Mouse (Mus musculus): ENCODE results near the gene Ksr2. TPM values are rescaled to one million over a fixed set of nuclear protein-coding genes. Genes with fewer than 3 reads are reported as not detected.

Ksr2 gene
- polyA plus RNA-seq, 1 experiment from 2014 or later: 1.4 TPM

GRCm38 (mm10) chr5:117541654-117542053 is 127.9 kb downstream of the Ksr2 start:
- H3K9me3 ChIP-seq (ENCODE audit: control insufficient read depth, low read length): no peaks in the 10 kb centered on the region
- H3K27ac ChIP-seq (ENCODE audit: low read depth, low read length): no peak overlapping the region
- 31% methylated on average over 8 of the region's 8 CpGs for WGBS
- no peak overlapping the region for H3K9ac ChIP-seq (ENCODE audit: low read length)
- H3K4me1 ChIP-seq (ENCODE audit: control insufficient read depth, insufficient read depth, low read length): no peaks in the 10 kb centered on the region
- no peak overlapping the region for H3K4me3 ChIP-seq (ENCODE audit: low read depth, low read length)
- DNase-seq (ENCODE audit: low spot score): peak; percentile 39
- H3K27me3 ChIP-seq (ENCODE audit: control insufficient read depth, insufficient read depth, low read length): no peaks in the 10 kb centered on the region
- ATAC-seq (ENCODE audit: insufficient read depth, low FRiP score, low TSS enrichment): no peak
- no peak overlapping the region for H3K4me2 ChIP-seq (ENCODE audit: low read depth)
- H3K36me3 ChIP-seq (ENCODE audit: control insufficient read depth, insufficient read depth, low read length): no peaks in the 10 kb centered on the region

DNA sequence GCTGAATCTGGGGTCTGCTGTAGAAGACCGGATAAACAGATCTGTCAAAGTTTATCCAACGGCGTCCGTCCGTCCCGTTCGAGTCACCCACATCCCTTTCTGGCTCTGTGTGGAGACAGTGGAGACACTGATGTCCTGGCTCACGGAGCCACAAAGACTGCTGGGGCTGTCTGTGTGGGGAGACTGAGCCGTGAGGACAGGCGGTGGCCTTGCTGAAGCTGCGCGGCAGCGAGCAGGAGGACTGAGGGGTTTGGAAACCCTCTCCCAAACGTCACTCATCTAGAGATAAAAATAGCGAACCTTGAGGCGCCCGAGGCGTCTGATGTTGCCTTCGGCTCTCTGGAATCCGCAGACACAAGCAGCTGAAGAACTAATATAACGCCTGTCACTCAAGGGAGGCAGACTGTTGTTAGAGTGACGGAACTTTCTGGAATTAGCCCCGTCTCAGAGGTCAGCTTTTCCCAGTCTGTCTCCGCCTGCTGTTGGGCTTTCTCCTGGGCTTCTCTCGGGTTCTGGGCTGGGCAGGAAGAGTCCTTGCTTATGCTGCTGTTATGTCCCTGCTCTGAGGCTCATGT is 133.0 kb downstream of the Ksr2 start:
- Histone ChIP-seq H3K36me3 (ENCODE audit: control insufficient read depth, insufficient read depth, low read length) (no peaks in the 10 kb centered on the region), H3K27ac (ENCODE audit: low read depth, low read length) (no peak overlapping the region), H3K4me1 (ENCODE audit: control insufficient read depth, insufficient read depth, low read length) (no peaks in the 10 kb centered on the region), H3K4me2 (ENCODE audit: low read depth) (no peak overlapping the region), H3K9me3 (ENCODE audit: control insufficient read depth, low read length) (no peaks in the 10 kb centered on the region), H3K9ac (ENCODE audit: low read length) (no peak overlapping the region), H3K27me3 (ENCODE audit: control insufficient read depth, insufficient read depth, low read length) (no peaks in the 10 kb centered on the region), H3K4me3 (ENCODE audit: low read depth, low read length) (no peak overlapping the region)
- ATAC-seq (ENCODE audit: insufficient read depth, low FRiP score, low TSS enrichment): no peak
- 89% methylated on average over 25 of the region's 25 CpGs for WGBS
- DNase-seq (ENCODE audit: low spot score): no peak

DNA sequence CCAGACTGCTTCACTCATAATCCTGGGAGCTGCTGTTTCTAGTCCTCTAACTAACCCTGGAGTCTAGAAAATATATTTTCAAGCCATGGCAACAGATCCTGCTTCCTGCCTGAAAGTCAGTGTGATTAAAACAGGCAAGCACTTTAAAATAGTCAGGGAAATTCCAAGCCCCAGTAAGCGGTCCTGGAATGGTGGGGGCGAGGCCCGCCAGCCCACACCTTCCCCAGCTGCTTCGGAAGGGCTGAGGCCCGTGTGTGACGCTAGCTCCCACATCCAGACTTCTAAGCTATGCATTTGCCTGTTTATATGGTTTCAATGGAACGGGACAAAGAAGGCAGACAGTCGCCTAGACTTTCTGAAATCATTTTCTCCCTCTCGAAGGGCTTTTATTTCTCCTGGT is 137.2 kb downstream of the Ksr2 start:
- Histone ChIP-seq H3K36me3 (ENCODE audit: control insufficient read depth, insufficient read depth, low read length) (no peaks in the 10 kb centered on the region), H3K4me2 (ENCODE audit: low read depth) (no peak overlapping the region), H3K27ac (ENCODE audit: low read depth, low read length) (no peak overlapping the region), H3K27me3 (ENCODE audit: control insufficient read depth, insufficient read depth, low read length) (no peaks in the 10 kb centered on the region), H3K9ac (ENCODE audit: low read length) (no peak overlapping the region), H3K9me3 (ENCODE audit: control insufficient read depth, low read length) (no peaks in the 10 kb centered on the region), H3K4me3 (ENCODE audit: low read depth, low read length) (no peak overlapping the region), H3K4me1 (ENCODE audit: control insufficient read depth, insufficient read depth, low read length) (no peaks in the 10 kb centered on the region)
- WGBS: 75% methylated on average over 9 of the region's 9 CpGs
- no peak for ATAC-seq (ENCODE audit: insufficient read depth, low FRiP score, low TSS enrichment)
- no peak for DNase-seq (ENCODE audit: low spot score)

DNA sequence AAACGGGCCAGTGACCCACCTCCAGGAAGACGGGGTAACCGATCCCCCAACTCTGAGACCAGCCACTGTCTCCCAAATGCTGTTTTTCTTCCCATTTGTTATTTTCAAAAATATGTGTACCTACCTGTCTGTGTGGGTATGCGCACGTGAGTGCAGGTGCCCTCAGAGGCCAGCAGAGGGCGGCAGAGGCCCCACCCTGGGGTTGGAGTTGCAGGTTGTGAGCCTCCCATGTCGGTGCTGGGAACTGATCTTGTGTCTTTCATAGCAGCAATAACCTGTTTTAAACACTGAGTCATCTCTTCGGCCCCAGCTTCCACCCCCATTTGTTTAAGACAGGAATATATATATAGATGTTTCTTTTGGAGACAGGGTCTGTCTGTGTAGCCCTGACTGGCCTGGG is 138.3 kb downstream of the Ksr2 start:
- 92% methylated on average over 8 of the region's 8 CpGs for WGBS
- ATAC-seq (ENCODE audit: insufficient read depth, low FRiP score, low TSS enrichment) (no peak), DNase-seq (ENCODE audit: low spot score) (no peak)
- H3K27ac ChIP-seq (ENCODE audit: low read depth, low read length): no peak overlapping the region
- no peak overlapping the region for H3K4me2 ChIP-seq (ENCODE audit: low read depth)
- H3K36me3 ChIP-seq (ENCODE audit: control insufficient read depth, insufficient read depth, low read length): no peaks in the 10 kb centered on the region
- H3K4me3 ChIP-seq (ENCODE audit: low read depth, low read length): no peak overlapping the region
- H3K27me3 ChIP-seq (ENCODE audit: control insufficient read depth, insufficient read depth, low read length): no peaks in the 10 kb centered on the region
- no peaks in the 10 kb centered on the region for H3K4me1 ChIP-seq (ENCODE audit: control insufficient read depth, insufficient read depth, low read length)
- H3K9ac ChIP-seq (ENCODE audit: low read length): no peak overlapping the region
- H3K9me3 ChIP-seq (ENCODE audit: control insufficient read depth, low read length): no peaks in the 10 kb centered on the region

- H3K36me3 ChIP-seq (ENCODE audit: control insufficient read depth, insufficient read depth, low read length): no peaks in the 10 kb centered on the region
- H3K4me3 ChIP-seq (ENCODE audit: low read depth, low read length): no peak overlapping the region
- no peak overlapping the region for H3K4me2 ChIP-seq (ENCODE audit: low read depth)
- H3K9ac ChIP-seq (ENCODE audit: low read length): no peak overlapping the region
- no peaks in the 10 kb centered on the region for H3K27me3 ChIP-seq (ENCODE audit: control insufficient read depth, insufficient read depth, low read length)
- H3K27ac ChIP-seq (ENCODE audit: low read depth, low read length): no peak overlapping the region
- H3K9me3 ChIP-seq (ENCODE audit: control insufficient read depth, low read length): no peaks in the 10 kb centered on the region
- DNase-seq (ENCODE audit: low spot score): no peak
- no peaks in the 10 kb centered on the region for H3K4me1 ChIP-seq (ENCODE audit: control insufficient read depth, insufficient read depth, low read length)
- 85% methylated on average over 4 of the region's 4 CpGs for whole genome bisulfite sequencing
- ATAC-seq (ENCODE audit: insufficient read depth, low FRiP score, low TSS enrichment): no peak
Measured at GRCm38 (mm10) chr5:117554505-117554904, 140.7 kb downstream of the Ksr2 start.

DNA sequence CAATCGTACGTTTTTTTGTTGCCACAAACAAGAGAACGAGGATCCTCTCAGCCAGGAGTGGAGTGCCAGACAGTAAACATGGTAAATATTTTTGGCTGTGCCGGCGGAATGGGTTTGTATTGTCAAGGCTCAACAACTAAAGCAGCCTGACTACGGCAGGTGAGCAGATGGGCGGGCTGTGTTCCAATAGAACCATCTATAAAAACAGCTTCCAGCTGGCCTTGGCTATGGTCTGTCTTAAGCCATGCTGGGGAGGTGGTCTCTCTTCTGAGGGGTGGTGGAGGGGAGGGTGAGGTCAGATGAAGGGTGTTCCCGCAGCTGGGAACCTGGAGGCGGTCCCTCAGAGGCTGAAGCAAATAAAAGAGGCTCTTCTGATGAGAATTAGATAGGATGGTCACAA is 142.8 kb downstream of the Ksr2 start:
- H3K4me3 ChIP-seq (ENCODE audit: low read depth, low read length): no peak overlapping the region
- no peaks in the 10 kb centered on the region for H3K9me3 ChIP-seq (ENCODE audit: control insufficient read depth, low read length)
- ATAC-seq (ENCODE audit: insufficient read depth, low FRiP score, low TSS enrichment): no peak
- H3K4me1 ChIP-seq (ENCODE audit: control insufficient read depth, insufficient read depth, low read length): no peaks in the 10 kb centered on the region
- no peak overlapping the region for H3K27ac ChIP-seq (ENCODE audit: low read depth, low read length)
- whole genome bisulfite sequencing: 72% methylated on average over 9 of the region's 9 CpGs
- no peak for DNase-seq (ENCODE audit: low spot score)
- H3K4me2 ChIP-seq (ENCODE audit: low read depth): no peak overlapping the region
- no peaks in the 10 kb centered on the region for H3K27me3 ChIP-seq (ENCODE audit: control insufficient read depth, insufficient read depth, low read length)
- H3K9ac ChIP-seq (ENCODE audit: low read length): no peak overlapping the region
- H3K36me3 ChIP-seq (ENCODE audit: control insufficient read depth, insufficient read depth, low read length): no peaks in the 10 kb centered on the region

DNA sequence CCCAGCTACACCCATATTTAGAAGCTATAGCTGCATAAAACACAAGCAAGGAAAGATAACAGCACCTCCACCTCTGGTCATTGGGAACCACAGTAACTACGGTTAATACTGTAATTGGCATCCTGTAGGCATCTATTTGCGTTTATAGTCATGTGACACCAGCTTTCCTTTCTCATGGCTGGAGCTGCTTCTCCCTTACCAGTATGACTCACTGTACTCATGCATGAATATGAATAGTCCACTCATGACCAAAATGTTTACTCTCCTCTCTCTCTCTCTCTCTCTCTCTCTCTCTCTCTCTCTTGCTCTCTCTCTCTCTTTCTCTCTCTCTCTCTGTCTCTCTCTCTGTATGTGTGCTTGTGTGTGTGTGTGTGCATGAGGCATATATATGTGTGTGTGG is 147.3 kb downstream of the Ksr2 start:
- Histone ChIP-seq H3K36me3 (ENCODE audit: control insufficient read depth, insufficient read depth, low read length) (no peaks in the 10 kb centered on the region), H3K4me1 (ENCODE audit: control insufficient read depth, insufficient read depth, low read length) (no peaks in the 10 kb centered on the region), H3K4me3 (ENCODE audit: low read depth, low read length) (no peak overlapping the region), H3K9ac (ENCODE audit: low read length) (no peak overlapping the region), H3K27ac (ENCODE audit: low read depth, low read length) (no peak overlapping the region), H3K4me2 (ENCODE audit: low read depth) (no peak overlapping the region), H3K27me3 (ENCODE audit: control insufficient read depth, insufficient read depth, low read length) (no peaks in the 10 kb centered on the region), H3K9me3 (ENCODE audit: control insufficient read depth, low read length) (no peaks in the 10 kb centered on the region)
- no peak for ATAC-seq (ENCODE audit: insufficient read depth, low FRiP score, low TSS enrichment)
- WGBS: 89% methylated on average over 2 of the region's 2 CpGs
- no peak for DNase-seq (ENCODE audit: low spot score)

GRCm38 (mm10) chr5:117566051-117566665 is 152.4 kb downstream of the Ksr2 start:
- H3K4me3 ChIP-seq (ENCODE audit: low read depth, low read length): no peak overlapping the region
- H3K4me1 ChIP-seq (ENCODE audit: control insufficient read depth, insufficient read depth, low read length): 0 out of 2 replicates have a peak, but pooled peaks cover 2% of the 10 kb centered on the region
- H3K27ac ChIP-seq (ENCODE audit: low read depth, low read length): no peak overlapping the region
- no peaks in the 10 kb centered on the region for H3K36me3 ChIP-seq (ENCODE audit: control insufficient read depth, insufficient read depth, low read length)
- no peak overlapping the region for H3K4me2 ChIP-seq (ENCODE audit: low read depth)
- 0 out of 2 replicates have a peak overlapping the region, but pooled peaks have one; percentile 2 for H3K9ac ChIP-seq (ENCODE audit: low read length)
- 35% methylated on average over 12 of the region's 12 CpGs for WGBS
- H3K27me3 ChIP-seq (ENCODE audit: control insufficient read depth, insufficient read depth, low read length): no peaks in the 10 kb centered on the region
- H3K9me3 ChIP-seq (ENCODE audit: control insufficient read depth, low read length): no peaks in the 10 kb centered on the region
- DNase-seq (ENCODE audit: low spot score): no peak
- ATAC-seq (ENCODE audit: insufficient read depth, low FRiP score, low TSS enrichment): no peak

GRCm38 (mm10) chr5:117569190-117569795 is 155.5 kb downstream of the Ksr2 start:
- 77% methylated on average over 6 of the region's 6 CpGs for WGBS
- Histone ChIP-seq H3K4me1 (ENCODE audit: control insufficient read depth, insufficient read depth, low read length) (0 out of 2 replicates have a peak, but pooled peaks cover 2% of the 10 kb centered on the region), H3K27me3 (ENCODE audit: control insufficient read depth, insufficient read depth, low read length) (no peaks in the 10 kb centered on the region), H3K4me2 (ENCODE audit: low read depth) (no peak overlapping the region), H3K4me3 (ENCODE audit: low read depth, low read length) (no peak overlapping the region), H3K9ac (ENCODE audit: low read length) (no peak overlapping the region), H3K9me3 (ENCODE audit: control insufficient read depth, low read length) (no peaks in the 10 kb centered on the region), H3K36me3 (ENCODE audit: control insufficient read depth, insufficient read depth, low read length) (no peaks in the 10 kb centered on the region), H3K27ac (ENCODE audit: low read depth, low read length) (no peak overlapping the region)
- DNase-seq (ENCODE audit: low spot score) (no peak), ATAC-seq (ENCODE audit: insufficient read depth, low FRiP score, low TSS enrichment) (no peak)
